In genomic region chr6:146112211-146112610, GRCm38 (mm10) we compare ENCODE assay signal across 12 mouse cellular contexts.
DNase-seq lines count a peak whose midpoint lies in the region; ATAC-seq and TF ChIP-seq lines count a peak whose summit lies in the region.
"Had no signal": no experiment of that assay in that cellular context is flagged by ENCODE, and none has a peak within 500 bp of the region (broad histone marks: within the 10 kb centered on the region; RNA-seq: fewer than 3 reads in every experiment).

No protein-coding gene starts in this region.

- no peaks in the 10 kb centered on the region for H3K36me3 ChIP-seq in forebrain, embryonic 12.5 days (replicated peaks)
- H3K36me3 ChIP-seq in forebrain, embryonic 15.5 days: no peaks in the 10 kb centered on the region
- no peaks in the 10 kb centered on the region for H3K36me3 ChIP-seq in hindbrain, embryonic 14.5 days (replicated peaks; ENCODE audit: control insufficient read depth, insufficient read depth)
- no peaks in the 10 kb centered on the region for H3K36me3 ChIP-seq in midbrain, embryonic 16.5 days (ENCODE audit: control insufficient read depth, insufficient read depth, low read length)
- no peaks in the 10 kb centered on the region for H3K36me3 ChIP-seq in intestine, embryonic 15.5 days
- H3K36me3 ChIP-seq: kidney, embryonic 15.5 days; liver, embryonic 13.5 days had no signal

- H3K9me3 ChIP-seq in forebrain, embryonic 12.5 days: no peaks in the 10 kb centered on the region
- H3K9me3 ChIP-seq in forebrain, embryonic 15.5 days: no peaks in the 10 kb centered on the region
- no peaks in the 10 kb centered on the region for H3K9me3 ChIP-seq in hindbrain, embryonic 14.5 days (ENCODE audit: control insufficient read depth, low read length)
- no peaks in the 10 kb centered on the region for H3K9me3 ChIP-seq in midbrain, embryonic 16.5 days (replicated peaks; ENCODE audit: control insufficient read depth, low read length, poor library complexity, severe bottlenecking)
- no peaks in the 10 kb centered on the region for H3K9me3 ChIP-seq in intestine, embryonic 15.5 days
- H3K9me3 ChIP-seq: kidney, embryonic 15.5 days; liver, embryonic 13.5 days had no signal

- H3K4me2 ChIP-seq in forebrain, embryonic 12.5 days: no peak overlapping the region
- no peak overlapping the region for H3K4me2 ChIP-seq in forebrain, embryonic 15.5 days (replicated peaks)
- H3K4me2 ChIP-seq in hindbrain, embryonic 14.5 days (replicated peaks): no peak overlapping the region
- no peak overlapping the region for H3K4me2 ChIP-seq in midbrain, embryonic 16.5 days (ENCODE audit: low read length)
- no peak overlapping the region for H3K4me2 ChIP-seq in intestine, embryonic 15.5 days (replicated peaks)
- H3K4me2 ChIP-seq: kidney, embryonic 15.5 days; liver, embryonic 13.5 days had no signal

- TF ChIP-seq CTCF in cerebellum, adult 2 months (IDR thresholded peaks at IDR 0.05; ENCODE audit: borderline replicate concordance, insufficient read depth, low read depth, low read length): no peak

- ATAC-seq in forebrain, embryonic 12.5 days (ENCODE audit: low FRiP score): peak; percentile 25; the same call in 1 of the 2 replicates
- no peak for ATAC-seq in forebrain, embryonic 15.5 days (replicated peaks)
- ATAC-seq in hindbrain, embryonic 14.5 days (ENCODE audit: low FRiP score): peak; percentile 24; the same call in 1 of the 2 replicates
- 0 out of 2 replicates have a peak, but pooled peaks have one; percentile 18 for ATAC-seq in midbrain, embryonic 16.5 days
- ATAC-seq in intestine, embryonic 15.5 days: no peak

- 0 out of 2 replicates have a peak overlapping the region, but pooled peaks have one; percentile 38 for H3K27ac ChIP-seq in forebrain, embryonic 12.5 days
- H3K27ac ChIP-seq in forebrain, embryonic 15.5 days (replicated peaks): no peak overlapping the region
- peak overlapping the region; percentile 69 for H3K27ac ChIP-seq in hindbrain, embryonic 14.5 days
- peak overlapping the region; percentile 28; the same call in 1 of the 2 replicates for H3K27ac ChIP-seq in midbrain, embryonic 16.5 days (ENCODE audit: low read length)
- no peak overlapping the region for H3K27ac ChIP-seq in intestine, embryonic 15.5 days
- no peak overlapping the region; the same call in 1 of the 2 replicates for H3K27ac ChIP-seq in cerebellum, adult 2 months (ENCODE audit: insufficient read depth, low read length)
- H3K27ac ChIP-seq: liver, embryonic 13.5 days had no signal

- H3K4me1 ChIP-seq in forebrain, embryonic 12.5 days: peaks cover 44% of the 10 kb centered on the region
- peaks cover 29% of the 10 kb centered on the region for H3K4me1 ChIP-seq in forebrain, embryonic 15.5 days
- peaks cover 28% of the 10 kb centered on the region for H3K4me1 ChIP-seq in hindbrain, embryonic 14.5 days (replicated peaks; ENCODE audit: control insufficient read depth, insufficient read depth, low read length)
- H3K4me1 ChIP-seq in midbrain, embryonic 16.5 days (ENCODE audit: control insufficient read depth, insufficient read depth, low read length): peaks cover 18% of the 10 kb centered on the region
- peaks cover 5% of the 10 kb centered on the region; the same call in 1 of the 2 replicates for H3K4me1 ChIP-seq in intestine, embryonic 15.5 days (replicated peaks)
- no peaks in the 10 kb centered on the region; the same call in 1 of the 2 replicates for H3K4me1 ChIP-seq in cerebellum, adult 2 months (ENCODE audit: control insufficient read depth, insufficient read depth, low read length)
- H3K4me1 ChIP-seq: liver, embryonic 13.5 days had no signal

- DNase-seq in Muller cell, postnatal 12 days (ENCODE audit: inconsistent ontology term): peak; percentile 22
- no peak for DNase-seq in hindbrain, embryonic 14.5 days (ENCODE audit: low spot score)
- no peak for DNase-seq in ovary, postnatal 14 days (ENCODE audit: low spot score)
- no peak for DNase-seq in cerebellum, adult 2 months
- DNase-seq: adrenal gland, postnatal 10 days; liver, embryonic 13.5 days; lung, postnatal 36 days had no signal

- no peak overlapping the region for H3K9ac ChIP-seq in forebrain, embryonic 12.5 days
- H3K9ac ChIP-seq in forebrain, embryonic 15.5 days (replicated peaks): no peak overlapping the region
- H3K9ac ChIP-seq in hindbrain, embryonic 14.5 days: no peak overlapping the region
- no peak overlapping the region for H3K9ac ChIP-seq in midbrain, embryonic 16.5 days (ENCODE audit: low read depth, low read length)
- H3K9ac ChIP-seq in intestine, embryonic 15.5 days: no peak overlapping the region
- H3K9ac ChIP-seq: kidney, embryonic 15.5 days; liver, embryonic 13.5 days had no signal

- H3K4me3 ChIP-seq in forebrain, embryonic 12.5 days (replicated peaks): no peak overlapping the region
- no peak overlapping the region for H3K4me3 ChIP-seq in forebrain, embryonic 15.5 days
- H3K4me3 ChIP-seq in hindbrain, embryonic 14.5 days (replicated peaks; ENCODE audit: low read length): no peak overlapping the region
- no peak overlapping the region for H3K4me3 ChIP-seq in midbrain, embryonic 16.5 days (ENCODE audit: low read depth, low read length)
- no peak overlapping the region for H3K4me3 ChIP-seq in intestine, embryonic 15.5 days (replicated peaks)
- H3K4me3 ChIP-seq in cerebellum, adult 2 months (replicated peaks; ENCODE audit: insufficient read depth, low read depth, low read length): no peak overlapping the region
- H3K4me3 ChIP-seq: kidney, embryonic 15.5 days; liver, embryonic 13.5 days had no signal

- no peak for TF ChIP-seq POLR2A in cerebellum, adult 2 months (IDR thresholded peaks at IDR 0.05; ENCODE audit: borderline replicate concordance, insufficient read depth, low read length)

- no peaks in the 10 kb centered on the region for H3K27me3 ChIP-seq in forebrain, embryonic 12.5 days
- H3K27me3 ChIP-seq in forebrain, embryonic 15.5 days: no peaks in the 10 kb centered on the region
- no peaks in the 10 kb centered on the region for H3K27me3 ChIP-seq in hindbrain, embryonic 14.5 days (ENCODE audit: control insufficient read depth, insufficient read depth, low read length)
- H3K27me3 ChIP-seq in midbrain, embryonic 16.5 days (ENCODE audit: control insufficient read depth, insufficient read depth, low read depth, low read length): no peaks in the 10 kb centered on the region
- no peaks in the 10 kb centered on the region for H3K27me3 ChIP-seq in intestine, embryonic 15.5 days (replicated peaks)
- H3K27me3 ChIP-seq in cerebellum, adult 2 months (ENCODE audit: control insufficient read depth, insufficient read depth, low read length): no peaks in the 10 kb centered on the region
- H3K27me3 ChIP-seq: kidney, embryonic 15.5 days; liver, embryonic 13.5 days had no signal

- WGBS in forebrain, embryonic 12.5 days: 75% methylated on average over 7 of the region's 7 CpGs
- WGBS in forebrain, embryonic 15.5 days: 49% methylated on average over 7 of the region's 7 CpGs
- WGBS in hindbrain, embryonic 14.5 days: 28% methylated on average over 7 of the region's 7 CpGs
- 47% methylated on average over 7 of the region's 7 CpGs for WGBS in midbrain, embryonic 16.5 days
- WGBS in intestine, embryonic 15.5 days: 67% methylated on average over 7 of the region's 7 CpGs
- WGBS in cerebellum, adult 2 months: 49% methylated on average over 7 of the region's 7 CpGs

Comparison
In these comparisons a context has a peak if more than half of its experiments do, and no peak if none do; other contexts are left out.
1. ATAC-seq: peak in forebrain, embryonic 12.5 days (single experiment), hindbrain, embryonic 14.5 days (single experiment) and midbrain, embryonic 16.5 days (single experiment); none in forebrain, embryonic 15.5 days (single experiment) and intestine, embryonic 15.5 days (single experiment).
2. H3K27ac ChIP-seq: peak in forebrain, embryonic 12.5 days (single experiment), hindbrain, embryonic 14.5 days (single experiment) and midbrain, embryonic 16.5 days (single experiment); none in forebrain, embryonic 15.5 days (single experiment), intestine, embryonic 15.5 days (single experiment) and cerebellum, adult 2 months (single experiment).